ENCODE assay signal across 8 mouse cellular contexts in genomic region chr13:21980981-21981802, GRCm38 (mm10). TPM values are rescaled to one million over a fixed set of nuclear protein-coding genes. Genes with fewer than 3 reads are reported as not detected.
DNase-seq lines count a peak whose midpoint lies in the region; ATAC-seq and TF ChIP-seq lines count a peak whose summit lies in the region.

TSS of gene Pom121l2 (plus strand) at chr13:21981194.

- peaks cover 84% of the 10 kb centered on the region for H3K27me3 ChIP-seq in erythroblast, embryonic 14.5 days (ENCODE audit: control insufficient read depth)
- peaks cover 83% of the 10 kb centered on the region for H3K27me3 ChIP-seq in embryonic facial prominence, embryonic 10.5 days (replicated peaks; ENCODE audit: low read depth, poor library complexity, severe bottlenecking)
- H3K27me3 ChIP-seq in heart, embryonic 10.5 days (ENCODE audit: insufficient read depth, poor library complexity, severe bottlenecking) = peaks cover 70% of the 10 kb centered on the region
- H3K27me3 ChIP-seq in kidney, postnatal 0 days (ENCODE audit: insufficient read depth, low read length) = peaks cover 18% of the 10 kb centered on the region
- peaks cover 36% of the 10 kb centered on the region for H3K27me3 ChIP-seq in stomach, embryonic 15.5 days (replicated peaks)

- H3K4me1 ChIP-seq in erythroblast, embryonic 14.5 days (ENCODE audit: control insufficient read depth) = peaks cover 4% of the 10 kb centered on the region; the same call in 1 of the 2 replicates
- H3K4me1 ChIP-seq in embryonic facial prominence, embryonic 10.5 days = peaks cover 15% of the 10 kb centered on the region
- peaks cover 13% of the 10 kb centered on the region for H3K4me1 ChIP-seq in heart, embryonic 10.5 days
- peaks cover 6% of the 10 kb centered on the region; the same call in 1 of the 2 replicates for H3K4me1 ChIP-seq in kidney, postnatal 0 days (replicated peaks; ENCODE audit: insufficient read depth, low read length)
- H3K4me1 ChIP-seq in stomach, embryonic 15.5 days = peaks cover 10% of the 10 kb centered on the region; the same call in 1 of the 2 replicates

- peak within 1 kb of the TSS; percentile 82 for H3K27ac ChIP-seq in embryonic facial prominence, embryonic 10.5 days (replicated peaks)
- H3K27ac ChIP-seq in heart, embryonic 10.5 days = peak within 1 kb of the TSS; percentile 80
- no peak within 1 kb of the TSS for H3K27ac ChIP-seq in kidney, postnatal 0 days
- no peak within 1 kb of the TSS for H3K27ac ChIP-seq in stomach, embryonic 15.5 days

- H3K9ac ChIP-seq in kidney, postnatal 0 days (ENCODE audit: low read depth, low read length) = peak within 1 kb of the TSS; percentile 65
- peak within 1 kb of the TSS; percentile 41 for H3K9ac ChIP-seq in stomach, embryonic 15.5 days

- peak within 1 kb of the TSS; percentile 94 for H3K4me2 ChIP-seq in kidney, postnatal 0 days (ENCODE audit: low read length)
- H3K4me2 ChIP-seq in stomach, embryonic 15.5 days = peak within 1 kb of the TSS; percentile 98

- H3K4me3 ChIP-seq in erythroblast, embryonic 14.5 days (replicated peaks) = peak within 1 kb of the TSS; percentile 41
- H3K4me3 ChIP-seq in embryonic facial prominence, embryonic 10.5 days = peak within 1 kb of the TSS; percentile 75
- H3K4me3 ChIP-seq in heart, embryonic 10.5 days = peak within 1 kb of the TSS; percentile 76
- peak within 1 kb of the TSS; percentile 52 for H3K4me3 ChIP-seq in kidney, postnatal 0 days (replicated peaks; ENCODE audit: low read depth, low read length)
- peak within 1 kb of the TSS; percentile 61 for H3K4me3 ChIP-seq in stomach, embryonic 15.5 days (replicated peaks)

- peak; percentile 71 for DNase-seq in R1 (ENCODE audit: low read depth, low spot score)
- peak; percentile 69 for DNase-seq in embryonic facial prominence, embryonic 10.5 days (ENCODE audit: low spot score)
- DNase-seq in heart, embryonic 10.5 days (ENCODE audit: low spot score) = peak; percentile 81
- peak; percentile 58 for DNase-seq in kidney, postnatal 0 days (ENCODE audit: low spot score)

- under 1% methylated on average over 58 of the region's 58 CpGs for WGBS in embryonic facial prominence, embryonic 10.5 days
- under 1% methylated on average over 58 of the region's 58 CpGs for WGBS in heart, embryonic 10.5 days
- under 1% methylated on average over 58 of the region's 58 CpGs for WGBS in kidney, postnatal 0 days
- 2% methylated on average over 57 of the region's 58 CpGs for WGBS in stomach, embryonic 15.5 days

- H3K36me3 ChIP-seq in erythroblast, embryonic 14.5 days (ENCODE audit: control insufficient read depth) = no peaks in the 10 kb centered on the region
- no peaks in the 10 kb centered on the region for H3K36me3 ChIP-seq in embryonic facial prominence, embryonic 10.5 days (replicated peaks)
- no peaks in the 10 kb centered on the region for H3K36me3 ChIP-seq in heart, embryonic 10.5 days
- H3K36me3 ChIP-seq in kidney, postnatal 0 days (ENCODE audit: insufficient read depth, low read length) = no peaks in the 10 kb centered on the region
- H3K36me3 ChIP-seq in stomach, embryonic 15.5 days = no peaks in the 10 kb centered on the region

- no peak for ATAC-seq in erythroblast, adult 5-6 weeks (replicated peaks; ENCODE audit: low FRiP score, poor library complexity, severe bottlenecking)
- ATAC-seq in kidney, postnatal 0 days (replicated peaks; ENCODE audit: low FRiP score, low read depth) = peak; percentile 67; the same call in 1 of the 2 replicates
- peak; percentile 73 for ATAC-seq in megakaryocyte, adult 5-6 weeks (ENCODE audit: poor library complexity, severe bottlenecking)
- peak; percentile 65; the same call in 1 of the 2 replicates for ATAC-seq in stomach, embryonic 15.5 days (ENCODE audit: insufficient read depth, low FRiP score, low read depth)

- TF ChIP-seq CTCF in kidney, postnatal 0 days (IDR thresholded peaks at IDR 0.05; ENCODE audit: low read depth) = no peak

- peaks cover 2% of the 10 kb centered on the region; the same call in 1 of the 2 replicates for H3K9me3 ChIP-seq in erythroblast, embryonic 14.5 days (ENCODE audit: control insufficient read depth, low read length)
- no peaks in the 10 kb centered on the region for H3K9me3 ChIP-seq in embryonic facial prominence, embryonic 10.5 days
- H3K9me3 ChIP-seq in heart, embryonic 10.5 days = no peaks in the 10 kb centered on the region
- H3K9me3 ChIP-seq in kidney, postnatal 0 days (replicated peaks; ENCODE audit: low read length) = no peaks in the 10 kb centered on the region
- no peaks in the 10 kb centered on the region for H3K9me3 ChIP-seq in stomach, embryonic 15.5 days

RNA-seq across cellular contexts. Expression of gene Pom121l2, which starts in this region (rescaled TPM):
- polyA plus RNA-seq in erythroblast, embryonic 14.5 days (2012) = not detected in 2 replicates
- not detected in 2 replicates for total RNA-seq in erythroblast, adult 5-6 weeks (2015; ENCODE audit: low replicate concordance)
- total RNA-seq in erythroblast, adult 5-6 weeks (2017; ENCODE audit: low replicate concordance) = not detected in 2 replicates
- 0.06 TPM in 1 of 2 replicates, not detected in the other for polyA plus RNA-seq in embryonic facial prominence, embryonic 10.5 days (2016; fragmentation: Nextera tagmentation; extraction: Ambion mirVana)
- polyA plus RNA-seq in heart, embryonic 10.5 days (2016; fragmentation: Nextera tagmentation; extraction: Ambion mirVana) = 0.09 TPM in 1 of 2 replicates, not detected in the other
- polyA plus RNA-seq in kidney, postnatal 0 days (2015; fragmentation: Nextera tagmentation; extraction: Ambion mirVana) = not detected in 2 replicates
- not detected in 2 replicates for total RNA-seq in megakaryocyte, adult 5-6 weeks (2015)
- total RNA-seq in megakaryocyte, adult 5-6 weeks (2017) = not detected in 2 replicates
- 0.09 and 0.12 TPM in 2 replicates for polyA plus RNA-seq in stomach, embryonic 15.5 days (2015; fragmentation: Nextera tagmentation; extraction: Ambion mirVana)

Comparison
In these comparisons a context has a peak if more than half of its experiments do, and no peak if none do; other contexts are left out.
1. Peak in DNase-seq, H3K4me3 ChIP-seq and H3K27ac ChIP-seq in embryonic facial prominence, embryonic 10.5 days; RNA of the gene not detected or under 1 TPM.
2. Peak in DNase-seq, H3K4me3 ChIP-seq and H3K27ac ChIP-seq in heart, embryonic 10.5 days; RNA of the gene not detected or under 1 TPM.
3. Peak in DNase-seq, ATAC-seq, H3K4me3 ChIP-seq, H3K9ac ChIP-seq and H3K4me2 ChIP-seq in kidney, postnatal 0 days; RNA of the gene not detected or under 1 TPM.
4. Peak in ATAC-seq in megakaryocyte, adult 5-6 weeks; RNA of the gene not detected or under 1 TPM.
5. Peak in ATAC-seq, H3K4me3 ChIP-seq, H3K9ac ChIP-seq and H3K4me2 ChIP-seq in stomach, embryonic 15.5 days; RNA of the gene not detected or under 1 TPM.